Mouse (Mus musculus) kidney, adult 18-20 months (tissue): Measurements from ENCODE around the gene Mycbp2.

Experiments
- DNase-seq: peaks from one replicate; pipeline ENCODE4 v3.0.0; 2021

Mycbp2 gene

GRCm38 (mm10) chr14:103100296-103100695, 246.3 kb downstream of the Mycbp2 start:
- DNase-seq: no peak

GRCm38 (mm10) chr14:103099238-103099933, 247.2 kb downstream of the Mycbp2 start, which contains the start of gene Fbxl3:
Gene Fbxl3 (minus strand): TSS chr14:103099566.
- DNase-seq: peak; percentile 95

- DNase-seq: peak; percentile 87
Observed at GRCm38 (mm10) chr14:103098587-103099235, 247.9 kb downstream of the Mycbp2 start.

- DNase-seq: no peak
Observed at GRCm38 (mm10) chr14:103098213-103098586, 248.4 kb downstream of the Mycbp2 start.

GRCm38 (mm10) chr14:103096621-103097020, 250.0 kb downstream of the Mycbp2 start:
- no peak for DNase-seq

- no peak for DNase-seq
Observed at GRCm38 (mm10) chr14:103095826-103096225, 250.8 kb downstream of the Mycbp2 start.

GRCm38 (mm10) chr14:103095036-103095435, 251.6 kb downstream of the Mycbp2 start:
- no peak for DNase-seq

- DNase-seq: no peak
Observed at GRCm38 (mm10) chr14:103093670-103094069, 252.9 kb downstream of the Mycbp2 start.

GRCm38 (mm10) chr14:103093236-103093635, 253.4 kb downstream of the Mycbp2 start:
- DNase-seq: no peak

GRCm38 (mm10) chr14:103088624-103089023, 258.0 kb downstream of the Mycbp2 start:
- DNase-seq: peak; percentile 47

GRCm38 (mm10) chr14:103087846-103088245, 258.8 kb downstream of the Mycbp2 start:
- no peak for DNase-seq

GRCm38 (mm10) chr14:103086671-103087324, 259.8 kb downstream of the Mycbp2 start:
- DNase-seq: no peak

GRCm38 (mm10) chr14:103085840-103086533, 260.6 kb downstream of the Mycbp2 start:
- no peak for DNase-seq

- DNase-seq: no peak
Observed at GRCm38 (mm10) chr14:103079209-103079977, 267.2 kb downstream of the Mycbp2 start.

GRCm38 (mm10) chr14:103078006-103078912, 268.4 kb downstream of the Mycbp2 start:
- DNase-seq: no peak

- no peak for DNase-seq
Observed at GRCm38 (mm10) chr14:103077272-103078005, 269.2 kb downstream of the Mycbp2 start.

GRCm38 (mm10) chr14:103075166-103075565, 271.4 kb downstream of the Mycbp2 start:
- no peak for DNase-seq

- DNase-seq: no peak
Observed at GRCm38 (mm10) chr14:103073825-103074224, 272.8 kb downstream of the Mycbp2 start.

GRCm38 (mm10) chr14:103072731-103073130, 273.9 kb downstream of the Mycbp2 start:
- no peak for DNase-seq

GRCm38 (mm10) chr14:103071471-103071870, 275.1 kb downstream of the Mycbp2 start:
- DNase-seq: no peak

- DNase-seq: no peak
Observed at GRCm38 (mm10) chr14:103070790-103071189, 275.8 kb downstream of the Mycbp2 start.
